Mouse (Mus musculus) skeletal muscle tissue, adult 2 months (tissue): ENCODE results near the gene Per2.
"Not testable (repeated sequence)": the region's sequence is repeated elsewhere in the genome, so short reads cannot be mapped to it uniquely, and the experiment has no call there.

Experiments used
- DNase-seq: peaks from one replicate; pipeline ENCODE4 v3.0.0-alpha.2; 2012; ENCODE audit warnings: low read depth, low spot score

The Per2 gene

DNA sequence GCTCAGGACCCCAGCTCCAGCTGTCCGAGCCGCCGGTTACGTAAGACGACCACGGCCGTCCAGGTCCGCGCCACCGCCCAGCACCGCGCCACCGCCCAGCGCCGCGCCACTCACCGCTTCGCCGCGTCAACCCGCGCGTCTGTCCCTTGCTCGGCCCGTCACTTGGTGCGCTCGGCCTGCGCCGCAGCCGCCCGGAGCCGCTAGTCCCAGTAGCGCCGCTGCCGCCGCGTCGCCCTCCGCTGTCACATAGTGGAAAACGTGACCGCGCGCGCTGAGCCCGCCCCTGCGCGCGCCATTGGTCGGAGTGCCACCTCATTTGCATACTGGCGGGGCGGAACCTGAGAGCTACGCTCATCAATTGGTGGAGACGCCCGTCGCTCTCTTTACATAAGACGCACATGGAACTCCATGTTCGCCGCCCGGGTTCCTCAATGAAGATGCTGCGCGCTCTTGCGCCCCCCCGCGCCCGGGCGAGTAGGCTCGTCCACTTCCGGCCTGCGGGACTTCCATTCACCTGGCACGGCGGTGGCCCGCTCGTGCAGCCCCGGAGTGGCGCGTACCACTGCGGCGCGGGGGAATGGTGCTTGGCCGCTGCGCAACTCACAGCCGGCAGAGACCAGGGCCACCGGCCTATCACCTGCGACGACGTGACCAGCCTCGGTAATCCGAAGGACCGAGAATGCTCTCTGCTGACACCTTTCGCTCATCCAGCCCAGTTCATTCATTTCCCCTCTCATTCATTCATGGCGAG lies at the start of gene Per2:
Per2 (minus strand) TSS at position 266 of the 751 bp plus-strand sequence.
- peak; percentile 99 for DNase-seq

DNA sequence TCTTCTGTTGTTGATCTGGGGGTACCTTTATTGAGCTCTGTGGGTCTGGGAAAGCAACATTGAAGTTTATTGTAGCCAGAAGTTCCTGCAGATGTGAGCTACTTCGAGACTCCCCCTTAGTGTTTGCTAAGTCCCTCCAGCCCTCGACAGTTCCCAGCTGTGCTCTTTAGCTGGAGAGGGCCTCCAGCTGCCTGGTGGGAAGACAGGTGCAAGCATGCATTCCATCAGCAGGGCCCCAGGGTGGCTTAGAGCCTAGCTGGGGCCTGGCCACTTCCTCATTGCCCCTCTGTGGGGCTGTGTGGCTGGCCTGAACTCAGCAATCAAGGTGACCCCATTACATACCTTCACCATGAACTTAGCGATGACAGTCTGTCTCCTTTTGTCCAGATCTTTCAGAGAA lies 45.5 kb upstream of the Per2 start:
- no peak for DNase-seq

DNA sequence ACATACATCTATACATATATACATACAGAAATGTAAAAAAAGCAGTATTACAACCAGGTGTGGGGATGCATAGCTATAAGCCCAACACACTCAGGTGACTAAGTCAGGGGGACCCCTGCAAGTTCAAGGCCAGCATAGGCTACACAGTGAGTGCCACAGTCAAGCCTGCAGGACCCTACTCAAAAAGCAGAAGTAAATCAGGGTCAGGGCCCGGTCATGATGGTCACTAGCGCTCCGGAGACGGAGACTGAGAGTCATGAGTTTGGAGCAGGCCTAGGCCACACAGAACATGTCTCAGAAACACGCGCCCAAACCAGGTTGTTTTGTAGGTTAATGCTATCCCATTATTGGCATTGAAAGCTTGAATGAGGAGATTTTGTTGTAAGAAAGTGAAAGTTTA lies 39.5 kb upstream of the Per2 start:
- no peak for DNase-seq

DNA sequence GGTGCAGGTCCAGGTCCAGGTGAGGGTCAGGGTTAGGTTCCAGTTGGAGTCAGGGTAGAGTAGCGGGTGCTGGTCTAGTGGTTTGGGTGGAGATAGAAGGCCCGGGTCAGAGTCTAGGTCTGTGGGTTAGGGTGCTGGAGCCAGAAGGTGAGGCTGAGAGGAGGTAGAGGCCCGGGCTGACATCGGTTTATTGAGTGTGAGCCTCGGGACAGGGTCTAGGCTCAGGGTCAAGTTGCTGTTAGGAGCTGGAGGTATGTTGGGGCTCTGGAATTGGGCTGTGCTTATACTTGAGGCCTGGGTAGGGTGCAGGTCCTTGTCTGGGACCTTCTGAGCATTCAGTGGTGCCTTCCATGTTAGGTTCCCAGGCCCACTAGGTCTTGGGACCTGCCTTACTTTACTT lies 36.2 kb upstream of the Per2 start:
- no peak for DNase-seq

DNA sequence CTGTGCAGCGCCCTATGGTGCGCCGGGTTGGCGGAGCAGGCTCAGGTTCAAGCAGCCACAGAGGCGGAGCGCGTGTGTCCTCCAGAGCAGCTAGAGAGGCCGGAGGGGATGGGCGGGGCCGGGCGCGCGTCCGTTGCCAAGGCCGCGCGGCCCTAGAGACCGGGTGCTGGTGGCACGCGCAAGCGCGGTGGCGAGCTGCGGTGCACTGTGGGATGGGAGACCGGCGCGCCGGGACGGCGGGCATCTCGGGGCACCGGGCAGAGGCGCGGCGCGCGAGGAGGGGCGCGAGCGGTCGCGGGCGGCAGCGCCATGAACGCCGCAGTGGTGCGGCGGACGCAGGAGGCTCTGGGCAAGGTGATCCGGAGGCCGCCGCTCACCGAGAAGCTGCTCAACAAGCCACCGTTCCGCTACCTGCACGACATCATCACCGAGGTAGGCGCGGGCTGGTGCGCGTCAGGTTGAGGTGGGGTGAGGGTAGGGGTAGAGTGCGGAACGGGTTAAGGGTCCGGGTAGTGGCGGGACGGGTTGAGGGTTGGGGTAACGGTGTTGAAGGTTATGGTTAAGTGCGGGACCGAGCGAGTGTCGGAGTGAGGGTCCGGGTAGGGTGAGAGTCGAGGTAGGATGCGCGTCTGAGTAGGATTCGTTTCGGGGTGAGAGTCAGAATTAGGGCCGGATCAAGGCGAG lies 35.5 kb upstream of the Per2 start, which contains the start of gene Traf3ip1:
Traf3ip1 (plus strand) TSS at position 191 of the 684 bp plus-strand sequence.
- DNase-seq = peak; percentile 90

DNA sequence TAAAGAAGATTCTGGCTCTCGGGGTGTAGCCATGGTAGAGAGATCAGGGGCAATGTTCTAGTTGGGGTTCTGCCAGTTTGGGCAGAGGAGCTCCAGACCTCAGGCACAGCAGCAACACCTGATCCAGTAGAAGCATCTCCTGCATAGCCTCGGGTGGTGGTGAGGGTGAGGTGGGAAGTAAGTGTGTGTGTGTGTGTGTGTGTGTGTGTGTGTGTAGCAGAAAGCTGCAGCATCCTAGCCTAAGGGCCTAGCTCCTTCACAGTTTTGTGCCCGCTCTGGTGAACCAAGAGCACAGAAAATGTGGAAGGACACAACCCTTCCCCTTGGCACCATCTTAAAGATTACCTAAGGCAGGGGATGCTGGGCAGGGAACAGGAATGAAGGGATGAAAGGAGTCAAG lies 34.8 kb upstream of the Per2 start:
- no peak for DNase-seq

DNA sequence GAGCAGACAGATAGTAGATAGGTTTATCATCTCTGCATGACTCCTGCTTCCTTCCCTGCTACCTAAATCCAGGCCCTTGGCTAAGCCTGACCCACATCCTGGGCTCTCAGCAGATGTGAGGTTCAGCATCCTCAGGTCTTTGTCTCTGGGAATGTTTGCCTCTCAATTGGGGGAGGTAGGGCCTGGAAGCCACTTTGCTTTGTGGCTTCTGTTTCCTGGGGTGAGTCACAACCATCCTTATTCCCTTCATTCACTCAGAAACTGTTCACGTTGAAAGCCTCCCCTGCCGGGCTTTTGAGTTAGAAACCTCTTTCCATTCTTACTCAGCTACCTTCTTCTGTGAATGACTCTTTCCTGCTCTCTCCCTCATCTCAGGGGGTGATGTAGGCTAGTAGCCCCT lies 33.6 kb upstream of the Per2 start:
- DNase-seq = no peak

DNA sequence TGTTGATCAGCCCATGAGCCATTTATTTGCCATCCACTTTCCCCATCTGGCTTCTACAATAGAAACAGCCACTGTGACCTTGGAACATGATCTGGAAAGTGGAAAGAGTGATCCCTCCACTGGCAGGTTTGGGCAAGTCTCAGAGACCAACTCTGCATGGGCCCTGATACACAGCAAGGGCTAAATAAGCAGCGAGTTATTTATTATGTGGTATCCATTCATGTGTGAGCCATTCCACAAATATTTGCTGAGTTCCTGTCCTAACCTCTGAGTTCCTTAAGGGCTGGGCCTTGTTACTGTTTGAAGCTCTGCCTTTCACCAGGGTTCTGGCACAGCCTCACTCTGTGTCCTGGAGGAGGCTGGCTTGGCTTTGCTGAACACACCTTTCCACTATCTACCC lies 31.2 kb upstream of the Per2 start:
- no peak for DNase-seq

DNA sequence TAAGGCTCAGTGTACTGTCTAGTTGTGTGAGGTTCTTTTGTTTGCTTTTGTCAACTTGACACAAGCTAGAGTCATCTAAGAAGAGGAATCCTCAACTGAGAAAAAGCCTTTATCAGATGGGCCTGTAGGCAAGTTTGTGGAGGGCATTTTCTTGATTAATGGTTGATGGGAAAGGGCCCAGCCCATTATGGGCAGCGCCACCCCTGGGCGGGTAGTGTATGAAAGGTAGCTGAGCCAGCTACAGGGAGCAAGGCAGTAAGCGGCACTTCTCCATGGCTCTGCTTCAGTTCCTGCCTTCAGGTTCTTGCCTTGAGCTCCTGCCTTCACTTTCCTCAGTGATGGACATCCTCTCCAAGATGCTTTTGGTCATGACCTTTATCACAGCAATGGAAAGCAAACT lies 27.0 kb upstream of the Per2 start:
- no peak for DNase-seq

DNA sequence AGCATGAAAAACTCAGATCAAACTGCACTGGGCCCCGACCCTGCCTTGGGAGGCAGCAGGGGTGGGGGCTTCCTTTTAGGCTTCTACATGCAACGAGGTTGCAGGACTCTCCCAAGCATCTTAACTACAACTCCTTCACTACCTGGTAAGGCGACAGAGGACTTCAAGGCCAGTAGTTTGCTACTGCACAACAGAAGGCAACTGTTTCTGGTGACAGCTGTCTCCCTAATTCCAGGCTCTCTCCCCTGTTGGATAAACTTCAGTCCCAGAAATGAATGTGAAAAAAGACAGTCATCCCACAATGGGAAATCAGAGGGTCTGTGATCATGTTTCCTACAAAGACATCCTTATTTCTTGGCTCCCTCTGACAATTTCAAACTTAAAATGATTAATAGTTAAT lies 26.3 kb upstream of the Per2 start:
- DNase-seq = no peak

DNA sequence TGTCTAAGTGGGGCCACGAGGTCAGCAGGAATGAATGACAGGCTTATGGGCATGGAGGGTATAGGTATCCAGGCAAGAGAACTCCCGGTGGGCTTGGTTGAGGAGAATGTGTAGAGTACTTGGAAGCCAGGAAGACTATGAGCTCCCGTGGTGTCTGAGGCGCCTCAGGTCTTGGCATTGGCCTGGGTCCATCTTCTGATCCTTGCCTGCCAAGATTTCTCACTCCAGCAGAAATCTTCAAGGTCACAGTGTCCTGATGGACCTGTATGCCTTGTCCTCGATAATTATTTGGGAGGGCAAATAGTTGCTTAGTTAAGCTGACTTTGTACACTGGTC lies 24.9 kb upstream of the Per2 start:
- DNase-seq = no peak

DNA sequence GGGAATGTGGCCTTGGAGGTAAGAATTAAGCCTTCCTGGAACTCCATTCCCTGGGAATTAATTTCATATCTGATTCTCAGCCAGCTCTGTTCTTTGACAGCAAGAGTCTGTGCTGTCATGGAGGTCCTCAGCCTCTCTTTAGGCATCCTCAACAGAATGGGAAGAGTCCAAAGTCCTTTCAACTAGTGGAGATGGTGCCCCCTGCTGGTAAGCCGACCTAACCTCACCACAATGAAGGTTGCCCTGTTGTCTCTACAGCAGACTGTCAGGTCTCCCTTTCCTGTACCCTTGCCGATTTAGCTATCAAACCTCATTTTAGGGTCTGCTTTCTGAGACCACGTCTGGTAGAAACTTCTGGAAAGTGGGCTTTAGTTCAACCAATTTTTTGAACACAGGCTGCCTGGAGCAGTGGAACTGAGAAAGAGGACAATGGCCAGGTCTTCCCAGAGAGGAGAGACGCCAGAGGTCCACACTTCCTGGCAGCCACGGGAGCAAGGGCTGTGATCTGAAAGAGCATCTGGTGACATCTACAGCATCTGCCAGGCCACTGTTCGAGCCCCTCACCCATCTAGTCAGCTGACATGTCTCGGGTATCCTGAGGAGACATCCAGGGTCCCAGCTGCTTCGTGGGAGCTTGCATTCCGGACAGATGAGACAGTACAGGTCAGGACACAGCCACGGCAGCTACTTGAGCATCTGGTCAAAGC lies 24.3 kb upstream of the Per2 start:
- DNase-seq = peak; percentile 77

DNA sequence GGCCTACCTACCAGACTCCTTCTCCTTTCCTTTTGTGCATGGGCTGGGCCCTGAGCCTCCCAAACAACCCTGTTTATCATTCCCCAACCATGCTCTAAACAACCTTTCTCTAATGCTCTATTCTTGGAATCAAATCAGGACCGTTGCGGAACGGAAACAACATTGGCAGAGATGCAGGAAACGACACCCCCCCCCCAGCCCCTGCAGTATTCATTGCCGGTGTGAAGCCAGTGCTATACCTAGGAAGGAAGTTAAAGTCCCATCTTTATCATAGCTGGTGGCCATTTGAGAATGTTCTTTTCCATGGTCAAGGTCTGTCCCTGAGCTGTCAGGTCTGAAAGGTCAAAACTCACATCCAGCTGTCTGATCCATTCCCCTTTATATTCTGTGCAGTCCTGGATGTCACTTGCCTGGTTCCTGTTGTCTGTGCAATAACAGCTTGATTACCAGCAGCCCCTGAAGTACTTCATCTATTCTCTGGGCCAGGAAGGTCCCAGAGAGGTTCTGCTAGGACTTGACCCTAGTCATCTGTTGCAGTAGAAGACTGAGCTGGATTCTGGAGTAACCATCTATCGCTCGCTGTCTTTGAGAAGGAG lies 23.6 kb upstream of the Per2 start:
- DNase-seq = no peak

DNA sequence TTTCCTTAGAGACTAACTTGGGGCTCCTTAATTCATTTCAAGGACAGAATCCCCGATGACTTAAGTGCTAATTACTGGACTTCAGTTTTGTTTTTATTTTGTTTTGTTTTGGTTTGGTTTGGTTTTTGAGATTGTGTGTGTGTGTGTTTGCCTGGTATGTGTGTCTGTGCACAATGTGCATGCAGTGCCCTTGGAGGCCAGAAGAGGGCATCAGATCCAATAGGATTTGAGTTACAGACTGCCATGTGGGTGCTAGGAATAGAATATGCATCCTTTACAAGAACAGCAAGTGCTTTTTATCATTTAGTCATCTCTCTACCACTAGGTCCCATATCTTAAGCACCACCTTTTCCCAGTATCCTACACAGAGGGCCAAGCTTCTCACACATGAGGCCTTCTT lies 19.8 kb upstream of the Per2 start:
- no peak for DNase-seq

DNA sequence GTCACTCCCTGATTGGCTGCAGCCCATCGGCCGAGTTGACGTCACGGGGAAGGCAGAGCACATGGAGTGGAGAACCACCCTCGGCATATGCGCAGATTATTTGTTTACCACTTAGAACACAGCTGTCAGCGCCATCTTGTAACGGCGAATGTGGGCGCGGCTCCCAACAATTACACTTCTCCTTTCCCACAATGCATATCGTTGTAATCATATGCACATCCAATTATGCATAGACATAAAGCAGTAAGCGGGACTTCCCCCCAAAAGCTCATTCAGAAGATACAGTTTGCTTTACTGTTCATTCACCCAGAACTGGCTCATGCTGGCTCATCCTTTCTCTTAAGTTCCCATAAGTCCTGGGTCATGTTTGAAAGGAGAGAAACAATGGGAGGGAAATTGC lies 19.0 kb upstream of the Per2 start:
- not testable (repeated sequence) for DNase-seq

DNA sequence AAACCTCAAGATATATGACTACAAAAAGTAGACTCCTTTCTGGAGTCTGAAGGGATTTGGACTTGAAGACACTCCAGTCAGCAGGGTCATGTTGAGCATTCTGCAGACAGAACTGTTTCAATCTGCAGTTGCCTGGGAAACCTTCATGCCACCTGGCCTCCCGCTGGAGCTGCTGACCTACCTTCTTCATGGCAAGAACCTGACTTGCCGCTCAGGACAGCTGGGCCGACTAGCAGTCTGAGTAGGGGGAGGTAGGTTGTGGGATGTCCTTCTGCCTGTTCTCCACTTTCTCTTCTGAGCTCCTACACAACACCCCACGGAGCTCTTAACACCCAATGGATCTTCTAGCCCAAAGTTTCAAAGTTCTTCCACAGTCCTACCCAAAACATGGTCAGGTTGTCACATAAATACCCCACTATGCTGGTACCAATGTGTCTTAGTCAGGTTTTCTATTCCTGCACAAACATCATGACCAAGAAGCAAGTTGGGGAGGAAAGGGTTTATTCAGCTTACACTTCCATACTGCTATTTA lies 10.8 kb upstream of the Per2 start:
- DNase-seq = no peak

DNA sequence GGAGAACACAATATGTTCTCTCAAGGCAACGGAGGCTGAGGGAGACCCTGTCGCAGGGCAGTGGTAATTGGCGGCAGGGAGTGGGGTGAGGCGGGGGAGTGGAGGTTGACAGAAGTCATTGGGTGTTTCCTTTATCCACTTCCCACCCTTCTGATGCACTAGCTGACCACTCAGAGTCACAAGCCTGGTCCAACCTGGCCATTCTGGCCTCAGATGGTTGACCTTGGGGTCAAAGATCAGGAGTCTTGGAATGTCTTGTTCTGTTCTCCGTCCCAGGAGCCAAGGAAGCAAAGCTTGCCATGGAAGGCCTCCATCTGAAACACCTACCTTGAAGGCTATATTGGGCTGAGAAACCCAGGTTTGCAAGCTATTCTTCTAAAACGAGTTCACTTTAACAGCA lies 7.1 kb upstream of the Per2 start:
- no peak for DNase-seq

DNA sequence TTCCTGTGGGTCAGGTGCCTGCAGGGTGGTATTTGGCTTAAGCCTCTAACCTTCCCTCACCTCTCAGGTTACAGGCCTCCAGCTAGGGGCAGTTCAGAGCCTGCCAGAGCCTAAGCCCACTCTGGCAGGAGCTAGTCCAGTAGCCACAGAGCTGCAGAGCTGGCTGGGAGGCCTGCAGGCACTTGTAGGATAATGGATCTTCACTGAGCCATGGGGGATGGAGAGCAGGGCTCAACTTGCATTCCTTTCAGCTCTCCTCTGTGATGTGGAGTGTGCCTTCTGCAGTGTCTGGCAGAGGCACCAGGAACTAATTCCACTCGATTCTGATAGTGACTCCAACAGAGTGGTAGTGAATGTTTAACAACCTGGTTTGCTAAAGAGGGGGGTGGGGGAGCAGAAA lies 6.1 kb upstream of the Per2 start:
- DNase-seq = no peak

DNA sequence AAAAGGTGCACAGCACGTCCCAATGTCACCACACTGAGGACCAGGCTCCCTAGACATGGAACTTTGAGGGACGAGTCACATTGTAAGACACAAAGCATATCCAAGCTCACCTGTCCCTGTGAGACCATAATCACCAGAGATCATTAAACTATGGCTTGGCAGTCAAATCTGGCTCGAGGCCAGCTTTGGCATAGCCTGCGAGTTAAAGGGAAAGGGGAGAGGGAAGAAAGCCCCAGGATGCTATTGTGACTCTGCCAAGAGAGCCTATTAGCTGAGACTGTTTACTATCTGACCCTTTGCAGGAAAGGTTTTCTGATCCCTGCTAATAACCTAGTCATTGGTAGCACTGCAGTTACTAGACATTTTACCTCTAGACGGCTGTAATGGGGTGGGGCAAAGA lies 5.3 kb upstream of the Per2 start:
- no peak for DNase-seq

DNA sequence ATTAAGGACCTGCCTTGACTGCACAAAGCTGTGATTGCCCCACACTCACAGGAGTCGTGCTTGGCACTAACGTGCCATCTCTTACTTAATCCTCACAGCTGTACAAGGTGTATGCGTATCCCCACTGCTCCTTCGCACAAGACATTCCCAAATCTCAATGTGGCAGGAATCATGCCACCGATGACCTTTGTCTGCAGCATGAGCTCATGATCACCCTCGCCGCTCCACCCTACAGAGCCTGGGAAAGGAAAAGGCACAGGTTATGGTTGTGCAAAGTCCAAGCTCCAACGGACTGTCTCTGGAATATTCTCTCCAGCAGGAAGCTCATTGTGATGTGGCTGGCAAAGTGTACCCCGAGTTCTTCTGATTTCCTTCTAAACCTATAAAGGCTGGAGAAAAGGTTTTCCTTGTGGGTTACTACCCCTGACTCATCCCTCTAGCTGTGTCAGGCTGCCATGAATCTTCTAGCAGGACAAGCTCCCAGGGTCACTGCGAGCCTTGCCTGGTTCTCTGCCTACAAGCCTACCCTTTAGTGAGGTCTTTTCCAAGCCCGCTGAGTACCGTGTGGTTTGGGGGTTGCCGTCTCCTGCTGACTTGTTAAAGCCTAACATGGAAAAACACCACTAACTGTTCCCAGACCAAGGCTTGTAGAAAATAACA lies 4.3 kb upstream of the Per2 start:
- DNase-seq = no peak

DNA sequence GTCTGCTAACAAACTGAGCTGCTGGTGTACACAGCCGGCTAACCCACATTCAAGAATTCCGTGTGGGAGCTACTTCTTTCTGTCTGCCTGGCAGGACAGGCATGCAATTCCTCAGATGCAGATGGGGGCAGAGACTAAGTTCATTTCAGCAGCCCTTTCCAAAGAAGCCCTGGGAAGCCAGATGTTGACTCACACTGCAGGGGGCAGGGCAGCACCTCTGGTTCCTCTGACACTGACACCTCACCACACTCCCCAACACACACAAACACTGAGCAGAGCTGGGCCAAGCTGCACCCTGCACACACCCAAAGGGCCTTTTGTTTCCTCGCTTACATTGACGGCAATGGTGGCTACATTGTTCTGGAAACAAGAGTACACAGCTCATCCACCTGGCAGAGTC lies 1.4 kb upstream of the Per2 start:
- no peak for DNase-seq

DNA sequence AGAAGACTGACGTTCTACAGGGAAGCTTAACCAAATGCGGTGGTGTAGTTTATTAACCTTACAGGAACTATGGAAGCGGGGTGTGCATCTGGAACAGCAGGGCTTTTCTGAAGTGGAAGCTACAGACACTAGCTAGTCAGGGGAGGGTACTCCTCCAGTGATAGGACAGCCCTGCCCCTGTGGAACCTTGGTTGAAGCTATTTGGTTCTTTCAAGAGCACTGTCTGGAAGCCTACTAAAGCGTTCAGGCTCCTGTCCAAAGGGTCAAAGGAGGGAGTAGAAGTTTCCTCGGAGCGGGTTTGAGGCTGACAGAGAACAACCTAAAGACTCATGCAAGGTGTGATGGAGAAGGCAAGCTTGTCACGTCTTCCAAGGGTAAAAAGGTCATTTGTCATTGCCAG lies 945 bp upstream of the Per2 start:
- DNase-seq = no peak
